ENCODE assay signal across 24 mouse cellular contexts in genomic region chr13:101678984-101679383, GRCm38 (mm10).
"Had no signal": no experiment of that assay in that cellular context is flagged by ENCODE, and none has a peak within 500 bp of the region (broad histone marks: within the 10 kb centered on the region; RNA-seq: fewer than 3 reads in every experiment).

No protein-coding gene starts in this region.

- H3K36me3 ChIP-seq: intestine, embryonic 15.5 days had no signal

- H3K27me3 ChIP-seq: intestine, embryonic 15.5 days; kidney, embryonic 15.5 days; limb, embryonic 12.5 days; limb, embryonic 15.5 days; megakaryocyte, embryonic 14.5 days; midbrain, embryonic 12.5 days; neural tube, embryonic 13.5 days; stomach, embryonic 15.5 days had no signal

- H3K4me2 ChIP-seq: intestine, embryonic 15.5 days; kidney, embryonic 15.5 days; limb, embryonic 12.5 days; limb, embryonic 15.5 days; midbrain, embryonic 12.5 days; neural tube, embryonic 13.5 days; stomach, embryonic 15.5 days had no signal

- H3K4me1 ChIP-seq: intestine, embryonic 15.5 days; limb, embryonic 12.5 days; limb, embryonic 15.5 days; midbrain, embryonic 12.5 days; neural tube, embryonic 13.5 days; stomach, embryonic 15.5 days had no signal

- H3K9ac ChIP-seq: intestine, embryonic 15.5 days; kidney, embryonic 15.5 days; limb, embryonic 12.5 days; limb, embryonic 15.5 days; midbrain, embryonic 12.5 days; neural tube, embryonic 13.5 days; stomach, embryonic 15.5 days had no signal

- ATAC-seq: intestine, embryonic 15.5 days; midbrain, embryonic 16.5 days had no signal

- H3K4me3 ChIP-seq: intestine, embryonic 15.5 days; kidney, embryonic 15.5 days; left cerebral cortex, adult 2 months; limb, embryonic 12.5 days; limb, embryonic 15.5 days; megakaryocyte, embryonic 14.5 days; midbrain, embryonic 12.5 days; myocyte; neural tube, embryonic 13.5 days; stomach, embryonic 15.5 days had no signal

- H3K9me3 ChIP-seq: intestine, embryonic 15.5 days; kidney, embryonic 15.5 days; limb, embryonic 12.5 days; limb, embryonic 15.5 days; megakaryocyte, embryonic 14.5 days; midbrain, embryonic 12.5 days; neural tube, embryonic 13.5 days; stomach, embryonic 15.5 days had no signal

- H3K27ac ChIP-seq: intestine, embryonic 15.5 days; kidney, embryonic 15.5 days; left cerebral cortex, adult 2 months; limb, embryonic 12.5 days; limb, embryonic 15.5 days; macrophage; midbrain, embryonic 12.5 days; neural tube, embryonic 13.5 days; stomach, embryonic 15.5 days had no signal

- DNase-seq: kidney, adult 11 months; kidney, adult 8-10 months; kidney, postnatal 10 days; kidney, postnatal 36 days; layer of hippocampus, postnatal 36 days; left cerebral cortex, postnatal 4 days; lung, adult 2 months; lung, postnatal 14 days; right cerebral cortex, adult 18-20 months; right cerebral cortex, postnatal 14 days; right cerebral cortex, postnatal 4 days; thymus, postnatal 25 days had no signal
